Mouse (Mus musculus) kidney, embryonic 16.5 days (tissue): Measurements from ENCODE around the gene Zdhhc8. TPM values are rescaled to one million over a fixed set of nuclear protein-coding genes. Genes with fewer than 3 reads are reported as not detected.

Source experiments
- ATAC-seq: fragments of 200-750 bp; cut with Nextera tagmentation; 2 replicates; pipeline ENCODE4 v1.8.0; 2017; ENCODE audit warnings: moderate TSS enrichment; ENCODE audit not compliant: low FRiP score, low TSS enrichment
- H3K27ac ChIP-seq: fragments of 300-500 bp; sonication (generic); 2 replicates; pipeline ENCODE4 v1.5.1; 2014; ENCODE audit warnings: low read length
- H3K27me3 ChIP-seq: fragments of 300-500 bp; sonication (generic); 2 replicates; pipeline ENCODE4 v1.6.1; 2014; ENCODE audit warnings: low read length, control low read depth, mixed read lengths; ENCODE audit not compliant: insufficient read depth
- H3K36me3 ChIP-seq: fragments of 300-500 bp; sonication (generic); 2 replicates; pipeline ENCODE4 v1.6.1; 2014; ENCODE audit warnings: low read length, control low read depth, mixed read lengths; ENCODE audit not compliant: insufficient read depth
- H3K4me1 ChIP-seq: fragments of 300-500 bp; sonication (generic); 2 replicates; pipeline ENCODE4 v1.6.1; 2014; ENCODE audit warnings: low read length, control low read depth, mixed read lengths; ENCODE audit not compliant: insufficient read depth
- H3K4me2 ChIP-seq: fragments of 300-500 bp; sonication (generic); replicated peaks from 2 replicates; pipeline ENCODE4 v1.6.1; 2014; ENCODE audit warnings: low read depth, low read length
- H3K4me3 ChIP-seq: fragments of 300-500 bp; sonication (generic); 2 replicates; pipeline ENCODE4 v1.5.1; 2014; ENCODE audit warnings: mild to moderate bottlenecking, low read length
- H3K9ac ChIP-seq: fragments of 300-500 bp; sonication (generic); replicated peaks from 2 replicates; pipeline ENCODE4 v1.6.1; 2014; ENCODE audit warnings: low read length
- H3K9me3 ChIP-seq: fragments of 300-500 bp; sonication (generic); 2 replicates; pipeline ENCODE4 v1.6.1; 2016; ENCODE audit warnings: low read length, control low read depth
- WGBS: fragments of 180-500 bp; shearing (Covaris S2); extraction: QIAGEN DNeasy Blood & Tissue Kit; methylation state at CpG from one replicate; pipeline ENCODE4 v1.1.7; 2014; 5-methylcytosine and 5-hydroxymethylcytosine counted together
- polyA plus RNA-seq: library from polyadenylated mRNA; unstranded; fragments of >200 nt; fragmentation: Nextera tagmentation; extraction: Ambion mirVana; gene quantifications from 2 replicates; pipeline ENCODE4 v1.2.1, GENCODE M21; 2015

Zdhhc8 gene
- polyA plus RNA-seq, 1 experiment from 2014 or later: 11.6 TPM

DNA sequence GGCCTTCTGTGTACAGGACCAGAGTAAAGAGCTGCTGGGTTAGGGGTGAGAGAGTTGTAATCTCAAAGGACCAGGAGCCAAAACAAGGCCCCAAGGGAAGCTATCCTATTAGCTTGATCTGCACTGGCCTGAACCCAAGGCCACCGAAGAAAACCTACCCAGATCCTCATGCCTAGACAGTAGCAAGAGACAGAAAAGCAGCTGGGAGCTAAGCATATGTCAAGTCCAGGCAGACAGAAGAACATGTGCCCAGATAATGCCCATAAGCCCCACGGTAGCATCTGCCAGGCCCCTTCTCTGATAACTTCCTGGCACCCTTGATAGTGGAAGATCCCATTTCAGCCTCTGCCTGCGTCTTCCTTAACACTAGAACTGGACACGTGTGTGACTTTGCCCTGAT lies 48.1 kb downstream of the Zdhhc8 start:
- WGBS: 53% methylated on average over 4 of the region's 4 CpGs
- ATAC-seq: no peak
- Histone ChIP-seq H3K9me3 (0 out of 2 replicates have a peak, but pooled peaks cover 5% of the 10 kb centered on the region), H3K4me2 (no peak overlapping the region), H3K4me1 (peaks cover 22% of the 10 kb centered on the region), H3K4me3 (no peak overlapping the region), H3K36me3 (no peaks in the 10 kb centered on the region), H3K27ac (0 out of 2 replicates have a peak overlapping the region, but pooled peaks have one; percentile 11), H3K9ac (no peak overlapping the region), H3K27me3 (peaks cover 5% of the 10 kb centered on the region; the same call in 1 of the 2 replicates)

DNA sequence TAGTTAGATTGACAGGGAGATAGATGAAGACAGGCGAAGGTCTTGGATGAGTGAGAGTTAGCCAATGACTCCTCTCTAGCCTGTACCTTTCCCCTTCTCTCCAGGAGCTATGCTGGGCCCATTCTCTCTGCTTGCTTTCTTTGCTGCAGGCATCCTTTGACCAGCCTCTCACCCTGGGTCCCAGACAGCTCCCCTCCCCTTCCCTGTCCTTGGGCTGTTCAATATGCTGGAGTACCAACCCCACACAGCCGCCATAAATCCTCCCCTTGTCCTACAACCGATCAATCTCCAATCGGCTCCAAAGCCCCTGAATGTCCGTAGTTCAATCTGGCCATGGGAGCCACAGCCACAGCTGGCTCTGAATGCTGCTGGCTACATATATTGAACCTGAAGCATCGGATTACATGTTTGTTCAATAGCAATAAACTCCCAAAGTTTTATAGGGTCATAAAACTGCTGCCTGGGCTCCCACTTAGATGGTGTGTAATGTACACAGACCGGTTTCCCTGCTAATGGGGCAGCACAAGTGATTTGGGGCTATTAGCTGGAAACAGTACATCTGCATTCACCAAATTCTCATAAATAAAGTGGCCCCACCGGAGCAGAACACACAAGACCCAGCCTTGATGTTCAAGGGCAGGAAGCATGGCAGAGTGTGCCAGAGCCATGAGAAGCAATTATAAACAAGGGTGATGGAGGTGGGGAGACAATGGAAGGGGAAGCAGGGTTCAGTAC lies 49.1 kb downstream of the Zdhhc8 start:
- H3K9ac ChIP-seq: no peak overlapping the region
- peak; percentile 78 for ATAC-seq
- H3K4me1 ChIP-seq: peaks cover 31% of the 10 kb centered on the region
- H3K9me3 ChIP-seq: 0 out of 2 replicates have a peak, but pooled peaks cover 5% of the 10 kb centered on the region
- 9% methylated on average over 8 of the region's 8 CpGs for WGBS
- no peaks in the 10 kb centered on the region for H3K36me3 ChIP-seq
- H3K4me3 ChIP-seq: no peak overlapping the region
- H3K27me3 ChIP-seq: peaks cover 8% of the 10 kb centered on the region; the same call in 1 of the 2 replicates
- H3K27ac ChIP-seq: 0 out of 2 replicates have a peak overlapping the region, but pooled peaks have one; percentile 11
- 0 out of 2 replicates have a peak overlapping the region, but pooled peaks have one; percentile 3 for H3K4me2 ChIP-seq

DNA sequence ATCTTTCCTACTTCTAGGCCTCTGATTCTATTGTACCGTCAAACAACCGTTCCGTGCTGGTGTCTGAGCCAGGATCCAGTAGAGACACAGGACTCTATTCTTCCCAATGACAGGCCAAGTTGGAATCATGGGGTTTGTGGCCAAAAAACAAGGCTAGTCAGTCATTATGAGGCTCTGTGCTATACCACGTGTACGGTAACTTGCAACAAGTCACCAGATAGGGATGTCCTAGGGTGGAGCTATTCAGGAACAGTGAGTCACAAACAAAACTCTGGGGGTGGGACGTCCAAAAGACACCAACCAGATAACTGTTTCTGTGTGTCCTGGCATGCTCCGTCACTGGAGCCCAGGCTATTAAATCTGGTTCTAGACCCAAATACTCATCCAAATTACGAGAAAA lies 52.2 kb downstream of the Zdhhc8 start:
- Histone ChIP-seq H3K27me3 (peaks cover 10% of the 10 kb centered on the region; the same call in 1 of the 2 replicates), H3K27ac (no peak overlapping the region), H3K4me1 (peaks cover 33% of the 10 kb centered on the region), H3K36me3 (no peaks in the 10 kb centered on the region), H3K4me2 (no peak overlapping the region), H3K9me3 (no peaks in the 10 kb centered on the region), H3K4me3 (no peak overlapping the region), H3K9ac (no peak overlapping the region)
- no peak for ATAC-seq
- 91% methylated on average over 8 of the region's 8 CpGs for WGBS

DNA sequence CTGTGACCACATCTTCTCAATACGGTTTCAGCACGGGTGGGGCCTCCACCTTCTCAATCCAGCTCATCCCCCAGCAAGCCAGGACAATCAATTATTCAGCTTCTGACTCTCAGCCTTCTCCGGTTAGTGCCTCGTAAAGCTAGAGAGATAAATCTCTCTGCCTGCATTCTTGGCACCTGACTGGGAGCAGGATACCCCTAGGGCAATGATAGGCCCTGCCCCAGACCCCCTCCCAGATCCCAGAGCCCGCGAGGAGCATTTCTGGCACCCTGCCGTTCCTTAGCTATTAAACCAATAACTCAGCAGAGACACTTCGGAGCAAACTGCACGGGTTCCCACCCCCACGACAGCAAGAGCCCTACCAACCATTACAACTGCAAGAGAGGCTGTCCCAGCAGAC lies 53.5 kb downstream of the Zdhhc8 start:
- no peak overlapping the region for H3K27ac ChIP-seq
- no peak overlapping the region for H3K9ac ChIP-seq
- peaks cover 26% of the 10 kb centered on the region for H3K4me1 ChIP-seq
- no peak for ATAC-seq
- H3K4me2 ChIP-seq: no peak overlapping the region
- no peak overlapping the region for H3K4me3 ChIP-seq
- no peaks in the 10 kb centered on the region for H3K9me3 ChIP-seq
- H3K27me3 ChIP-seq: peaks cover 10% of the 10 kb centered on the region; the same call in 1 of the 2 replicates
- H3K36me3 ChIP-seq: no peaks in the 10 kb centered on the region
- 5% methylated on average over 10 of the region's 10 CpGs for WGBS

DNA sequence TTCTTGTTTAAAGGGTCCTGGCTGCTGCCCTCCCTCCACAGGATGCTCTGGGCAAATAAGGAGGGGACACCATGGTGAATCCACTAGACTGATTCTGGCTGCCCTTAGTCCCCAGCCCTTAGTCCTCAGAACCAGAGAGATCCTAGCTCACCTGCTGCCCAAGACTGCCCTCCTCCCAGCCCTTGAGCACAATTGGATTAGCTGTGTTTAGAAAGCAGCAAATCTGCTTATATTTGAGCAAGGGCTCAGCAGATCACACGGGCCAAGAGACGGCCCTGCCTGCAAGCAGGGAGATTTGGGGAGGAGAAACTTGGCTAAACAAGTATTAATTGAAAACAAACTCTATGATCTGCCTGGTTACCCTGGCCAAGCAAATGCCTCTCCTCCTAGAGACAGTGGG lies 55.3 kb downstream of the Zdhhc8 start:
- no peak overlapping the region for H3K9ac ChIP-seq
- H3K27ac ChIP-seq: 0 out of 2 replicates have a peak overlapping the region, but pooled peaks have one; percentile 15

DNA sequence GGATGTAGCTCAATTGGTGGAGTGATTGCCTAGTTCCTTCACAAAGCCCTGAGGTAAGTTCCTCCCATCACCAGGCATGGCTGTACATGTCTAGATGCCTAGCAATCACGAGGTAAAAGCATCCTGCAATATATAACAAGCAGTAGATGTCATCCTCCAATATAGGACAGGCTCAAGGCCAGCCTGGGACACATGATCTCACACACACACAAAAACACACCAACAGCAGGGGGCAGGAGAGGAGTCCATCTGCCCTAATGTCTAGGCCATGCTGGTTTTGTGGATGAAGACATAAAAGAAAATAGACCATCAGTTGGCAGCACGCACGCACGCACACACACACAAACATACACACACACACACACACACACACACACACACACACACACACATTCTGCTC lies 58.2 kb downstream of the Zdhhc8 start:
- no peak for ATAC-seq
- peaks cover 10% of the 10 kb centered on the region for H3K4me1 ChIP-seq
- H3K36me3 ChIP-seq: no peaks in the 10 kb centered on the region
- H3K9me3 ChIP-seq: no peaks in the 10 kb centered on the region
- H3K4me2 ChIP-seq: no peak overlapping the region
- H3K27ac ChIP-seq: no peak overlapping the region
- 65% methylated on average over 4 of the region's 4 CpGs for WGBS
- H3K27me3 ChIP-seq: peaks cover 5% of the 10 kb centered on the region; the same call in 1 of the 2 replicates
- H3K4me3 ChIP-seq: no peak overlapping the region
- H3K9ac ChIP-seq: no peak overlapping the region

More for the DNA sequence above, 55.3 kb downstream of the Zdhhc8 start:
- Histone ChIP-seq H3K9me3 (no peaks in the 10 kb centered on the region), H3K4me2 (no peak overlapping the region), H3K4me1 (peaks cover 13% of the 10 kb centered on the region), H3K36me3 (no peaks in the 10 kb centered on the region), H3K27me3 (peaks cover 10% of the 10 kb centered on the region; the same call in 1 of the 2 replicates), H3K4me3 (no peak overlapping the region)
- 33% methylated on average over 2 of the region's 2 CpGs for WGBS
- ATAC-seq: no peak

DNA sequence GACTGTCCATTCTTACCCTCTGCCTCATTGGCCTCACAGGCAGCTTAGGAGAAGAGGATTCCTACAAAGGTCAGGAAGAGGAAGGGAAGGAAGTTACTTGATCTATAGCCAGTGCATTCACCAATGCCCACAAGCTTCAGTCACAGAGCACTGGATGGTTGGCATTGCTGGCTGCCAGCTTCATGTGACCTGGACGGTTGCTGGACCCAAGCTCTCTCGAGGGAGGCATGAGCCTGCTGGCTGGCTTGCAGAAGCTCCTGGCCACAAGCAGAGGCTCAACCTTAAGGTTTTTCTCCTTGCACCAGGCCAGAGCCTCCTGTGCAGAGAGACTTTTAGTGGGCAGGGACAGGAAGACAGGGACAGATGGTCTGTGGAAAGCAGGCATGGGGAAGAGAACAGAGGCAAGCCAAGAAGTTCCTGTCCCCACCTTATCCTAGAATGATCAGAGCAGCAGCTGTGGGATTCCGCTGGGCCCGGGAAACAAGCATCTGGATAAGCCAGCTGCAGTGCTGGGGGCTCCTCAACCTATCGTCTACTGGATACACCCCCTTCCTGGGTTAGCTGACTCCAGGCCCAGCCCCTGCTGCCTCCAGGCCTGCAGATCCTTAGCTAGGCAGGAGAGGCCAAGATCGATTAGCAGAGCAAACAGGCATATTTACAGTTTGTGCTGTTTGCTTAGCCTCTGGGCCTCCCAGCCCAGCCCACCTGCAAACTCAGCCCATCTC lies 59.0 kb downstream of the Zdhhc8 start:
- no peak overlapping the region for H3K4me2 ChIP-seq
- no peak overlapping the region for H3K4me3 ChIP-seq
- 32% methylated on average over 6 of the region's 6 CpGs for WGBS
- H3K36me3 ChIP-seq: no peaks in the 10 kb centered on the region
- peaks cover 3% of the 10 kb centered on the region for H3K4me1 ChIP-seq
- H3K9me3 ChIP-seq: no peaks in the 10 kb centered on the region
- no peak overlapping the region for H3K27ac ChIP-seq
- H3K9ac ChIP-seq: no peak overlapping the region
- peaks cover 2% of the 10 kb centered on the region; the same call in 1 of the 2 replicates for H3K27me3 ChIP-seq
- no peak for ATAC-seq

DNA sequence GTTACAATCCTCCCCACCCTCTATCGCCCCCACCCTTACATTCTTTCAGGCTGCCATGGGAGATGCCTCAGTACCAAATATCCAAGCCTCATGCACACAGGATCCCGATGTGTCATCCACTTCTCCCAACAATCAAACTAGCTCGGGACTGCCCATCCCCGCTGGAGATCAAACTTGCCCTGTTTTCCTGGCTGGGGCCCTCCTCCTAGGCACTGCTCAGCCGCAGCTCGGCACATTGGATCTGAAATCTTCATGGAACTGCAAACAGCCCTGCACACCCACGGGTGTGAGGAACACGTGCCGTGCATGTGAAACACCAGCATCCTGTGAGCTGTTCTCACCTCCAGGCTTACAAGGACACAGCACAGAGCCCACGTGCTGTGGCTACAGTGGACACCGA lies 61.1 kb downstream of the Zdhhc8 start:
- 0 out of 2 replicates have a peak, but pooled peaks cover 2% of the 10 kb centered on the region for H3K27me3 ChIP-seq
- 73% methylated on average over 11 of the region's 11 CpGs for WGBS
- H3K9ac ChIP-seq: no peak overlapping the region
- ATAC-seq: no peak
- H3K4me3 ChIP-seq: no peak overlapping the region
- H3K36me3 ChIP-seq: no peaks in the 10 kb centered on the region
- no peak overlapping the region for H3K4me2 ChIP-seq
- H3K27ac ChIP-seq: no peak overlapping the region
- no peaks in the 10 kb centered on the region for H3K4me1 ChIP-seq
- H3K9me3 ChIP-seq: no peaks in the 10 kb centered on the region

DNA sequence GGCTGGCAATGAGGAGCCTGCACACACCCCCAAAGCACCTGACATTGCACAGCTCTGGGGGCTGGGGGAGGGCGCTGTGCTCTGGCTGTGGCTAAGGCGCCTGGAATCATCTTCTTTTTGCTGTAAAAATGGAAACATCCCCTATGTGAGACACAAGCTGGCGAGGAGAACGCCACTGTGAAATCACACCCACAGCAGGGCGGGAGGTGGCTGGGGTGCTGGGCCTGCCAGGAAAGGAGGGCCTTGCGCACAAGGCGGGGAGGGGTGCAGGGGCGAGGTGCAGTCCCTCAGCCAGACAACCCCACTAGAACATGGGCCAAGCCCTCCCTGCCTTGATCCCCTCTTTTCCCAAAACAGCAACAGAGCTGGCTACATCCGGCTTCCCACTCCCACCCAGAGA lies 61.7 kb downstream of the Zdhhc8 start:
- Histone ChIP-seq H3K27ac (no peak overlapping the region), H3K27me3 (no peaks in the 10 kb centered on the region), H3K36me3 (no peaks in the 10 kb centered on the region), H3K9me3 (no peaks in the 10 kb centered on the region), H3K9ac (no peak overlapping the region), H3K4me1 (no peaks in the 10 kb centered on the region), H3K4me2 (no peak overlapping the region), H3K4me3 (no peak overlapping the region)
- ATAC-seq: no peak
- 87% methylated on average over 9 of the region's 9 CpGs for WGBS
